Mouse (Mus musculus) c-Kit-positive CD71-negative TER-119-negative erythroid progenitor cells, embryonic 14.5 days (primary cell): ENCODE results near the gene Nmrk1.
"Not testable (repeated sequence)": the region's sequence is repeated elsewhere in the genome, so short reads cannot be mapped to it uniquely, and the experiment has no call there.

Source experiments
- DNase-seq: peaks from one replicate; pipeline ENCODE4 v3.0.0-alpha.2; 2013; ENCODE audit warnings: low read depth

Nmrk1 gene

GRCm38 (mm10) chr19:18631644-18632219 is at the start of gene Nmrk1, which contains the start of gene Ostf1:
Nmrk1 (plus strand) TSS chr19:18631950.
Ostf1 (minus strand) TSS chr19:18631823.
- DNase-seq, result peak; percentile 75

- DNase-seq, result no peak
These were observed 49.5 kb upstream of the Nmrk1 start for GRCm38 (mm10) chr19:18582226-18582625.

GRCm38 (mm10) chr19:18582887-18583286 is 48.9 kb upstream of the Nmrk1 start:
- no peak for DNase-seq

GRCm38 (mm10) chr19:18583706-18584105 is 48.0 kb upstream of the Nmrk1 start:
- no peak for DNase-seq

GRCm38 (mm10) chr19:18584621-18585020 is 47.1 kb upstream of the Nmrk1 start:
- DNase-seq, result no peak

GRCm38 (mm10) chr19:18587118-18587517 is 44.6 kb upstream of the Nmrk1 start:
- no peak for DNase-seq

- peak; percentile 12 for DNase-seq
These were observed 43.5 kb upstream of the Nmrk1 start for GRCm38 (mm10) chr19:18588243-18588642.

GRCm38 (mm10) chr19:18588801-18589200 is 42.9 kb upstream of the Nmrk1 start:
- not testable (repeated sequence) for DNase-seq

GRCm38 (mm10) chr19:18589276-18589675 is 42.5 kb upstream of the Nmrk1 start:
- DNase-seq, result no peak

- DNase-seq, result no peak
These were observed 41.5 kb upstream of the Nmrk1 start for GRCm38 (mm10) chr19:18590234-18590633.

- DNase-seq, result peak; percentile 16
These were observed 40.8 kb upstream of the Nmrk1 start for GRCm38 (mm10) chr19:18590942-18591354.

GRCm38 (mm10) chr19:18592919-18593318 is 38.8 kb upstream of the Nmrk1 start:
- no peak for DNase-seq

GRCm38 (mm10) chr19:18593722-18594121 is 38.0 kb upstream of the Nmrk1 start:
- no peak for DNase-seq

- DNase-seq, result no peak
These were observed 34.9 kb upstream of the Nmrk1 start for GRCm38 (mm10) chr19:18596876-18597275.

GRCm38 (mm10) chr19:18597772-18598171 is 34.0 kb upstream of the Nmrk1 start:
- no peak for DNase-seq

- no peak for DNase-seq
These were observed 33.4 kb upstream of the Nmrk1 start for GRCm38 (mm10) chr19:18598265-18598926.

GRCm38 (mm10) chr19:18599051-18599450 is 32.7 kb upstream of the Nmrk1 start:
- no peak for DNase-seq

GRCm38 (mm10) chr19:18599650-18600049 is 32.1 kb upstream of the Nmrk1 start:
- DNase-seq, result no peak

- DNase-seq, result no peak
These were observed 31.1 kb upstream of the Nmrk1 start for GRCm38 (mm10) chr19:18600611-18601010.

- DNase-seq, result no peak
These were observed 28.7 kb upstream of the Nmrk1 start for GRCm38 (mm10) chr19:18603011-18603410.

- DNase-seq, result no peak
These were observed 23.8 kb upstream of the Nmrk1 start for GRCm38 (mm10) chr19:18607907-18608306.

GRCm38 (mm10) chr19:18608975-18609374 is 22.8 kb upstream of the Nmrk1 start:
- DNase-seq, result no peak

GRCm38 (mm10) chr19:18614337-18614736 is 17.4 kb upstream of the Nmrk1 start:
- DNase-seq, result no peak
